8 mouse cellular contexts compared by ENCODE assay signal in genomic region chr13:46975031-46975551, GRCm38 (mm10). TPM values are rescaled to one million over a fixed set of nuclear protein-coding genes. Genes with fewer than 3 reads are reported as not detected.
A peak's percentile ranks its signal among the peaks of the same experiment; 100 is the strongest.
DNase-seq lines count a peak whose midpoint lies in the region; ATAC-seq lines count a peak whose summit lies in the region.

No protein-coding gene starts in this region.

- H3K36me3 ChIP-seq in heart, embryonic 12.5 days = no peaks in the 10 kb centered on the region
- no peaks in the 10 kb centered on the region for H3K36me3 ChIP-seq in hindbrain, embryonic 11.5 days (ENCODE audit: control insufficient read depth, insufficient read depth, low read length)
- no peaks in the 10 kb centered on the region for H3K36me3 ChIP-seq in midbrain, embryonic 11.5 days (ENCODE audit: control insufficient read depth, insufficient read depth, low read length)

- no peak for ATAC-seq in heart, embryonic 12.5 days (ENCODE audit: insufficient number of reproducible peaks, low FRiP score)
- peak; percentile 99 for ATAC-seq in hindbrain, embryonic 11.5 days (ENCODE audit: low FRiP score)
- peak; percentile 97 for ATAC-seq in midbrain, embryonic 11.5 days (ENCODE audit: low FRiP score)
- ATAC-seq in megakaryocyte-erythroid progenitor cell, adult 5-6 weeks (replicated peaks; ENCODE audit: low FRiP score, low TSS enrichment, poor library complexity, severe bottlenecking) = no peak

- peaks cover 21% of the 10 kb centered on the region for H3K4me1 ChIP-seq in heart, embryonic 12.5 days (replicated peaks)
- 0 out of 2 replicates have a peak, but pooled peaks cover 3% of the 10 kb centered on the region for H3K4me1 ChIP-seq in hindbrain, embryonic 11.5 days (replicated peaks; ENCODE audit: control insufficient read depth, insufficient read depth, low read length)
- peaks cover 8% of the 10 kb centered on the region; the same call in 1 of the 2 replicates for H3K4me1 ChIP-seq in midbrain, embryonic 11.5 days (ENCODE audit: control insufficient read depth, insufficient read depth, low read length)

- H3K27me3 ChIP-seq in heart, embryonic 12.5 days (replicated peaks) = no peaks in the 10 kb centered on the region
- H3K27me3 ChIP-seq in hindbrain, embryonic 11.5 days (ENCODE audit: control insufficient read depth, insufficient read depth, low read length) = no peaks in the 10 kb centered on the region
- H3K27me3 ChIP-seq in midbrain, embryonic 11.5 days (ENCODE audit: control insufficient read depth, insufficient read depth, low read length) = no peaks in the 10 kb centered on the region

- no peak overlapping the region for H3K4me3 ChIP-seq in heart, embryonic 12.5 days
- H3K4me3 ChIP-seq in hindbrain, embryonic 11.5 days (ENCODE audit: low read depth, low read length) = peak overlapping the region; percentile 23
- H3K4me3 ChIP-seq in midbrain, embryonic 11.5 days (ENCODE audit: low read depth, low read length) = peak overlapping the region; percentile 23

- H3K27ac ChIP-seq in heart, embryonic 12.5 days (ENCODE audit: poor library complexity, severe bottlenecking) = no peak overlapping the region
- peak overlapping the region; percentile 75 for H3K27ac ChIP-seq in hindbrain, embryonic 11.5 days (ENCODE audit: low read depth, low read length)
- H3K27ac ChIP-seq in midbrain, embryonic 11.5 days (ENCODE audit: low read depth, low read length) = peak overlapping the region; percentile 84

- no peaks in the 10 kb centered on the region for H3K9me3 ChIP-seq in heart, embryonic 12.5 days (replicated peaks)
- no peaks in the 10 kb centered on the region for H3K9me3 ChIP-seq in hindbrain, embryonic 11.5 days (ENCODE audit: control insufficient read depth, low read length)
- H3K9me3 ChIP-seq in midbrain, embryonic 11.5 days (ENCODE audit: control insufficient read depth, low read length) = no peaks in the 10 kb centered on the region

- no peak for DNase-seq in heart, adult 8-10 months (ENCODE audit: low spot score)
- DNase-seq in R1 (ENCODE audit: low read depth, low spot score) = peak; percentile 93
- DNase-seq in hindbrain, embryonic 11.5 days (ENCODE audit: low spot score) = peak; percentile 79
- peak; percentile 94 for DNase-seq in midbrain, embryonic 11.5 days (ENCODE audit: low spot score, missing footprints)
- no peak for DNase-seq in gastrocnemius, postnatal 36 days
- DNase-seq in left cerebral cortex, postnatal 10 days (ENCODE audit: extremely low spot score in 1 of 2, low spot score in 2 of 2) = no peak

- peak overlapping the region; percentile 34; the same call in 1 of the 2 replicates for H3K4me2 ChIP-seq in heart, embryonic 12.5 days
- H3K4me2 ChIP-seq in hindbrain, embryonic 11.5 days (replicated peaks; ENCODE audit: low read depth, low read length) = peak overlapping the region; percentile 11
- peak overlapping the region; percentile 42 for H3K4me2 ChIP-seq in midbrain, embryonic 11.5 days

- WGBS in heart, embryonic 12.5 days = 57% methylated on average over 14 of the region's 14 CpGs
- 16% methylated on average over 14 of the region's 14 CpGs for WGBS in hindbrain, embryonic 11.5 days
- WGBS in midbrain, embryonic 11.5 days = 14% methylated on average over 13 of the region's 14 CpGs

- intact Hi-C loops in gastrocnemius, postnatal 36 days (cut with DNase I) = no loop called here
- intact Hi-C loops in left cerebral cortex, postnatal 10 days (cut with DNase I) = no loop called here

- H3K9ac ChIP-seq in heart, embryonic 12.5 days = no peak overlapping the region
- peak overlapping the region; percentile 37 for H3K9ac ChIP-seq in hindbrain, embryonic 11.5 days (ENCODE audit: low read depth, low read length)
- H3K9ac ChIP-seq in midbrain, embryonic 11.5 days (ENCODE audit: low read length) = peak overlapping the region; percentile 61

RNA-seq across cellular contexts. Expression of gene Nhlrc1, which starts 39.6 kb away (rescaled TPM):
- 4.0 and 4.2 TPM in 2 replicates for polyA plus RNA-seq in heart, embryonic 12.5 days (2016; fragmentation: Nextera tagmentation; extraction: Ambion mirVana)
- total RNA-seq in heart, adult 8-10 months (2022) = 1 to 10 TPM; 6.5 to 7.1 (median 6.7) TPM
- 5.7 and 6.8 TPM in 2 replicates for polyA plus RNA-seq in hindbrain, embryonic 11.5 days (2014; fragmentation: Nextera tagmentation; extraction: Ambion mirVana)
- 6.3 and 7.3 TPM in 2 replicates for polyA plus RNA-seq in midbrain, embryonic 11.5 days (2014; fragmentation: Nextera tagmentation; extraction: Ambion mirVana)
- total RNA-seq in gastrocnemius, postnatal 36 days (2021) = 1 to 10 TPM; 3.5 to 4.2 TPM
- total RNA-seq in megakaryocyte-erythroid progenitor cell, adult 5-6 weeks (2014; fragmentation: Nextera tagmentation) = 0.90 and 2.1 TPM in 2 replicates
- 0.75 and 0.80 TPM in 2 replicates for total RNA-seq in megakaryocyte-erythroid progenitor cell, adult 5-6 weeks (2017)
- total RNA-seq in left cerebral cortex, postnatal 10 days (2021) = 10 to 100 TPM; 14.7 to 15.4 TPM

RNA-seq across cellular contexts. Expression of gene Kif13a, which starts 45.4 kb away (rescaled TPM):
- 51.4 and 56.0 TPM in 2 replicates for polyA plus RNA-seq in heart, embryonic 12.5 days (2016; fragmentation: Nextera tagmentation; extraction: Ambion mirVana)
- total RNA-seq in heart, adult 8-10 months (2022) = 100 to 1,000 TPM; 113 to 126 (median 121) TPM
- 14.5 and 17.4 TPM in 2 replicates for polyA plus RNA-seq in hindbrain, embryonic 11.5 days (2014; fragmentation: Nextera tagmentation; extraction: Ambion mirVana)
- 15.5 and 16.1 TPM in 2 replicates for polyA plus RNA-seq in midbrain, embryonic 11.5 days (2014; fragmentation: Nextera tagmentation; extraction: Ambion mirVana)
- 10 to 100 TPM; 73.1 to 81.3 TPM for total RNA-seq in gastrocnemius, postnatal 36 days (2021)
- 15.0 and 21.6 TPM in 2 replicates for total RNA-seq in megakaryocyte-erythroid progenitor cell, adult 5-6 weeks (2014; fragmentation: Nextera tagmentation)
- total RNA-seq in megakaryocyte-erythroid progenitor cell, adult 5-6 weeks (2017) = 24.7 and 35.3 TPM in 2 replicates
- 10 to 100 TPM; 29.3 to 33.4 TPM for total RNA-seq in left cerebral cortex, postnatal 10 days (2021)

Comparison
In these comparisons a context has a peak if more than half of its experiments do, and no peak if none do; other contexts are left out.
1. ATAC-seq: peak in hindbrain, embryonic 11.5 days (single experiment) and midbrain, embryonic 11.5 days (single experiment); none in heart, embryonic 12.5 days (single experiment) and megakaryocyte-erythroid progenitor cell, adult 5-6 weeks (single experiment).
2. DNase-seq: peak in R1 (single experiment), hindbrain, embryonic 11.5 days (single experiment) and midbrain, embryonic 11.5 days (single experiment); none in heart, adult 8-10 months (single experiment), gastrocnemius, postnatal 36 days (0 of 2) and left cerebral cortex, postnatal 10 days (0 of 2).
3. Peak in every context shown above with its lines, with median percentiles within 50 percentile points of each other: H3K4me2 ChIP-seq.